Mouse (Mus musculus) lung, postnatal 36 days (tissue): ENCODE measurements around the gene Klf6.

ENCODE experiments used
- DNase-seq: peaks from one replicate; pipeline ENCODE4 v3.0.0; 2022; ENCODE audit warnings: mixed read lengths

The Klf6 gene

DNA sequence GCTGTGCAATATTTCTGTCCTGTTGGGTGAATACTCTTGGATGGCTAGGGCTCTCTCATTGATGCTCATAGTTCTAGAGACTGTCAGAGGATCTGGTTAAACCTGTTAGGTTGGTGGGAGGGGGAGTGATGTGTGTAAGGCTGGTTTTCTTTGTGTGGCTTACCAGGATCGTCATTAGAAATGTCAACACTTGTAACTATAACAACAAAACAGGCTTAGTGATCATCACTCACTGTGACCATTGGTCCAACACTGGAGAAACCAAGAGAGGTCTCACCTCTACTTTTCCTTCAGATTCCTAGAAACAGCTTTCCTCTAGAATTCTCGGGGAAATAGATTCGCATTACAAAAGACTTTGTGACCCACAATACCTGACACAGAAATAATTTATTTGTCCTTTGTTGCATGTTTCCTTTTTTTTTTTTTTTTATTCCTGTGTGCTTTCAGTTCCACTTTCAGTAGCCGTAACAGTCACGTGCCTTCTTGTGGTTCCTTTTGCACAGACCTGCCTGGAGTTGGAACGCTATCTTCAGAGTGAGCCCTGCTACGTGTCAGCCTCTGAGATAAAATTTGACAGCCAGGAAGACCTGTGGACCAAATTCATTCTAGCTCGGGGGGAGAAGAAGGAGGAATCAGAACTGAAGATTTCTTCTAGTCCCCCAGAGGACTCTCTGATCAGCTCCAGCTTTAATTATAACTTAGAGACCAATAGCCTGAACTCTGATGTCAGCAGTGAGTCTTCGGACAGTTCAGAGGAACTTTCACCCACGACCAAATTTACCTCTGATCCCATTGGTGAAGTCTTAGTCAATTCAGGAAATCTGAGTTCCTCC is 3.2 kb downstream of the Klf6 start:
- DNase-seq = peak; percentile 77

DNA sequence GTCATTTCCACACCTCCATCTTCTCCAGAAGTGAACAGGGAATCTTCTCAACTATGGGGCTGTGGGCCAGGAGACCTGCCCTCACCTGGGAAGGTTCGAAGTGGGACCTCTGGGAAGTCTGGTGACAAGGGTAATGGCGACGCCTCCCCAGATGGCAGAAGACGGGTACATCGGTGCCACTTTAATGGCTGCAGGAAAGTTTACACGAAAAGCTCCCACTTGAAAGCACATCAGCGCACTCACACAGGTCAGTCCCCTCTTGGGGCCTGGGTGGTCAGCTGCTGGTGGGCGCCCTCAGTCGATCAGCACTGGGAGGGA is 3.8 kb downstream of the Klf6 start:
- DNase-seq = no peak

DNA sequence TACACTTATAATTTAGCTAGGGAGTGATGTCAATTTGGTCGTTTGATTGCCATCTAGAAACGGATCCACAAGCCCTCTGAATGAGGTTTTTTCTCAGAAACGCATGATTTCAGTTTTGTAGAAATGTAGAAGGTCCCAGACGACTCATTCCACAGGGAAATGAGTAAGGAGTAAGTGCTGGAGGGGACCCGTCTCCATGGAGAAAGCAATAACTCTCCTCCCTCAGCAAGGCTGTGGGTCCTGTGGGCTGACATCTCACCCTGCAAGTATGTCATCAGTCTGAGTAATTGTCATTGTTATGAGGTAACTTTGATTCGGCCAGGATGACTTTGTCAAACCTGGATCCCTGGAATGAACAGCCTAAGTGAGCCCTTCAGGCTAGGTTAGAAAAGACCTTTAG is 4.8 kb downstream of the Klf6 start:
- DNase-seq = no peak

DNA sequence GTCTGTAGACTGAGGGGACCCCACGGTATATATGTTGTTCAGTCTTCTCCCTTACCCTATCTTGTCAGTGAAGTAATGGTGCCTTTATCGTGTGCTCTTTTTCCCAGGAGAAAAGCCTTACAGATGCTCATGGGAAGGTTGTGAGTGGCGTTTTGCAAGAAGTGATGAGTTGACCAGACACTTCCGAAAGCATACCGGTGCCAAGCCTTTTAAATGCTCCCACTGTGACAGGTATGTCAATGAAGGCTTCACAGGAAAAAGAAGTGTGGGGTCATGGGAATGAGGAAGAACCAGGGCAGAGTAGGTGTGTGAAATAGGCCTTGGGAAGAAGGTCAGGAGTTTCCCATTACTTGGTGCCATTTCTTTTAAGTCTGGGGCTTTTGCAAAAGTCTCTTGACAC is 5.2 kb downstream of the Klf6 start:
- DNase-seq = no peak

DNA sequence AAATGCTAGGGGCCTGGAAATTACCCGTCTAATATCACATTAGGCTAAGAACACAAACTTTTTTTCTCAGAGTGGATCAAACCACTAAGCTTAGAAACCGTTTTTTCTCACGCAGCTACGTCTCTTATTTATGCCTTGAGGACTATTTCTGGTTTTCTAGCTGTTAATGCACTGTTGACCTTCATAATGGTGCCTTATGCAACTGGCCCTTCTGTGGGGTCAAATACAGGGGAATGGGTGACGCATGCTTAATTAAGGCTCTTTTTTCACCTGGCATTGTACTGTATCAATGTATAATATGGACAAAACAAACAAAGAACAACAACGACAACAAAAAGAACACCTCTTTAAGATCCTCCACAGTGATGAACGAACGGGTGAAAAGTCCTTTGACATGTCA is 7.1 kb downstream of the Klf6 start:
- DNase-seq = no peak

DNA sequence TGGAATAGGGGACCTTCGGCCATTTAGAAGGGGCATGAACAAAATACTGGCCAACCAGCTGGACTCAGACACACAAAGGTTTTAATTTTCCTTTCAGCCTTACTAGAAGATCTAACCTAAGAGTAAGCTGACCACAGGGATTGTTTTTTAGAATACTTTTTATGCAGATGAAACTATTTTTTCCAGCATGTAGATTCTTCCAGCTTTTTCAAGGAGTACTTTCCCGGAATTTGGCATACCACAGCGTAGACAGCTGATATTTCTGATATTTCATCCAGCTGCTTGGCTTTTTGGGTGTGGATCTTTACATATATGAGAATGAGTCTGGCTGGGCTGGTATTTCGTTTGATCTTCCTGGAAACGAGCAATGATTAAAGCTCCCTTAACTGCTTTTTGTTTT is 8.2 kb downstream of the Klf6 start:
- DNase-seq = no peak

DNA sequence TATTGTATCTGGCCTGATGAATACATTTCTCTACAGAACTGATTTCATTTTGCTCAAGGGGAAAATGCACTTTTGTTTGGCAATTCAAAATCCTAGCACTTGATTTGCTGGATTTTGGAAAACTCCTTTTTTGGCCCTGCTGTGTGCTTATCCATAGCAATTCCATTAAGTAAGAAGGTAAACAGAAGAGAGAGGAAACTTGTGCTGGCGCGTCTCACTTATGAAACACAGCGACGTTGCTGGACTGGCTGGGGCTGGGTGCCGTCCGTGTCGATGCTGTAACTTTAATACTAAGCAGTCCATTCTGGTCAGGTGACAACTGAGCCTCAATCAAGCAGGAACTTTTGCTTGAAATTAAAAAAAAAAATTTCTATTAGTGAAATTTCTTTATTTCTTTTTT is 8.6 kb downstream of the Klf6 start:
- DNase-seq = peak; percentile 80

DNA sequence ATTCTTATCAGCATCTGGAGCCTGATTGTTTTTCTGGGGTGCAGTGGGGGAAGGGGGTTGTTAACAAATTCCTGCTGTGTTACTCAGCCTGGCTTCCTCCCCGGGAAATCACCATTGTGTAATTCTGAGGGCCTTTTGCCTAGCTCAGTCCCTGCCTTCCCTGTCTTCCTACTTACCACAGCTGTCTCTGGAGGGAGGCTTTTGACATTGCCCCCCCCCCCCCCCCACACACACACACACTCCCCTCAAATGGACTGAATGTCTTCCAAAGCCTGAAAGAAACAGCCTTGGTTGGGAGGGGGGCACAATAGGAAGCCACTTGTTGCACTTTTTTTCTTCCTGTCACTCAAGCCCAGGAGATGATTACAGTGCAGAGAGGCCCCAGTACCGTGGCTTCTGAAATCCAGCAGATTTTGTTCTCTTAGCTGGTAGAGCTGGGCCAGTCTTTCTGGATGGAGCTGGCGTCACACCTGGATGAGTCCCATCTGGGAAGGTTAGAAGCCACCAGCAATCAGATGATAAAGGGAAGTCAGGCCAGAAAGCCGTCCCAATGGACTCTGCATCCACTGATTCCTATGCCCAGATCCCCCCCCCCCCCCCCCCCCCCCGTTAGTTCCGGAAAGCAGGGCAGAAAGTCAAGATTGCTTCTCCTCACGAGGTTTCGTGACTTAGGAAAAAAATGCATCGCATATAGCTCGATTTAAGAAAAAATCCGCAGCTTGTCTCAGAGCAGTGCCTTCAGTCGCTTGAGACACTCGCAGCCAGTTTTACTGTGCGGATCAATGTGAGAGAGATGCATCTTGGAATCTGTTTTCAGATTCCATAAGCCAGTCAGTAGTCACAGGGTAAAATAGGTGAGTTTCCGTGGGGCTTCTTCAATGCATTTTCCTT is 9.3 kb downstream of the Klf6 start:
- DNase-seq = peak; percentile 85

DNA sequence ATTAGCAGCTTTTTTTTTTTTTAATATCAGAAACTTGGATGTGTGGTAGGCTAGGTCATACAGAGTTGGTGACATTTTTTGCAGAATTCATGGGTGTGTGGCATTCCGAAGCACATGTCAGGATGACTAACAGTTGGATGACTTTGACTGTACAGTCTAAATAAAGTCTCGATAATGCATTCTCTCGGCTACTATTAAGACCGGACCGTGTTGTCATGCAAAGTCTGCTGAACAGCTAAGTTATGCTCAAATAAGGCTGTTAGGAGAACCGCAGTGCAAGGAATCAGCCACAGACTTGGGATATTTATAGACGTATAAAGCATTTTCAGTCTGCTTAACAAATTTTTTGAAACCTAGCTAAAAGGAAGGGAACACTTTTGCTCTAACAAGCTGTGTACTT is 10.1 kb downstream of the Klf6 start:
- no peak for DNase-seq

DNA sequence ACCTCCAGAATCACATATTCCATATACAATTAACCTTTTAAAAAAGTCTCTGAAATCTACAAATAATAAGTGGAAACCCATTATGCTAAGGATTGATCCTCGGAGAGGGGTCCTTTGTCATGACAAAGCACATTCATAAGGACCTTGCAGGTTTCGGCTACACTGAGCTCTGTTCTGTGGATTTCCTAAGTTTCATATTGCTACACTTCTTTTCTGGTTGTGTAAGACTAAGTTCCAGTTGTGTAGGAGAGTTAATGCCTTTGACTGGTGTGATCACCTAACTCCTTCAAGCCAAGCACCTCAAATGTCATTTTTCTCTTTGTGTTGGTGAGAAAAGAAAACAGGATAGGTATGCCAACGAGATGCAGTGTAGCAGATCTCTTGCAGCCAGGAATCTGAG is 12.4 kb downstream of the Klf6 start:
- no peak for DNase-seq

DNA sequence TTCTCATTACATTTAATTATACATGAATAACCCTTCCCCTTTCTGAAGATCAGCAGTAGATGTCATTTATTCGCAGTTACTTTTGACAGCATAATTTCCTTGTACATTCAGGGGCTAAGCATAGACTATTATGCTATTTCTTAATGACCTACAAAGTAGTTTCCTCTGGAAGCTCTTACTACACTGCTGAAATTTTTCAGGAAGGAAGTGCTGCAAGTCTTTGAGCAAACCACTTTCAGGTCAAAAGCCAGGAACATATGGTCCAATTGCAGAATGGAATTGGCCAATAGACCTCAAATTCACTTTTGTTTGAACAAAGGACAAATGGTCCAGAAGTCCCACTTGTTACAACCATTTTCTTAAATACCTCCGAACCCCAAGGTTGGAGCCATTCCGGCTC is 14.2 kb downstream of the Klf6 start:
- peak; percentile 38 for DNase-seq

DNA sequence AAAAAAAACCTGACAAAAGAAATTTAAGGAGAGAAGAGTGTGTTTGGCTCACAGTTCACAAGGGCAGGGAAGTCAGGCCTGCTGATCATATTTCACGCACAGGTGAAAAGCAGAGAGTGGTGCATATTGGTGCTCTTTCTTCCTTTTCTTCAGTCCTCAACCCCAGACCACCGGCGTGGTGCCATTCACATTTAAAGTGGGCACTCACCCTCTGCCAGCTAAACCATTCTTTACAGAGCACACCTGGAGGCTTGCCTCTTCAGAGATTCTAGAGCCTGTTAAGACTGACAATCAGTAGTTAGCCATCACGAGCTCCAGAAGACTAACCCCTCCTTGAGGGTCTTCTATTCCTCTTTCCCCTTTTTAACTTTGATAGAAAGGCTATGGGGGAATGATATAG is 17.5 kb downstream of the Klf6 start:
- DNase-seq = no peak

DNA sequence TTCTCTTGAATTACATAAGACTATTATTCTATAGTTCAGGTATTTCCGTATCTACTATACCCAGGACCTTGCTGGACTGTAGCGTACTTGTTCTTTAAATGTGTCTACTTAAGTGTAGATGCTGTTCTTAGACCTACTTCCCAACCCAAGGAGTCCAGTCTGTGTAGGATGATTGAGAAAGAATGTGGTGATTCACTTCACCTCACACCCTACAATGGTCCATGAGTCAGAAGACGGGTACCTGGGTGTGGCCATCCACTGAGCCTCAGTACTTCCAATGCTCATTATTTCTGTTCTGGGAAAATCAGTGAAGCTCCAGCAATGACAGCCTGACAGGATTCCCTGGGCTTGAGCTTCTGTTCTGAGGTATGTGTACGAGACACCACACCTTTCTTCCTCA is 25.5 kb downstream of the Klf6 start:
- DNase-seq = peak; percentile 58

DNA sequence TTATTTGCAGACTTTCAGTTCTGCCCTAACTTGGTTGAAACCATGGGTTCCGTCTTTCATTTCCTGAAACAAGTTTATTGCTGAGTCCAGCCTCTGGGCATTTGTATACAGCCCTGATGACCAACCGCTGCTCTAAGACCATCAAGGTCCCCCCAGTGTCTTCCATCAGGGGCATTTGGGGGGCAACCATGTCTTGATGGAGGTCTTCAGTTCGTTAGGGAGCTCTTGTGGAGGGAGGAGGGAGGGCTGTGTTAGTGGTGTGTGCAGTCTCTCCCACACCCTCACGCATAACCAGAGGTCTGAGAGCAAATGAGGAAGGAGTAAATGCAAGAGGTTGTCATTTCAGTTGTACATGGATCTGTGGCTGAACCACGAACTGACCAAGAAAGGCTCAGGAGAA is 26.9 kb downstream of the Klf6 start:
- peak; percentile 49 for DNase-seq

DNA sequence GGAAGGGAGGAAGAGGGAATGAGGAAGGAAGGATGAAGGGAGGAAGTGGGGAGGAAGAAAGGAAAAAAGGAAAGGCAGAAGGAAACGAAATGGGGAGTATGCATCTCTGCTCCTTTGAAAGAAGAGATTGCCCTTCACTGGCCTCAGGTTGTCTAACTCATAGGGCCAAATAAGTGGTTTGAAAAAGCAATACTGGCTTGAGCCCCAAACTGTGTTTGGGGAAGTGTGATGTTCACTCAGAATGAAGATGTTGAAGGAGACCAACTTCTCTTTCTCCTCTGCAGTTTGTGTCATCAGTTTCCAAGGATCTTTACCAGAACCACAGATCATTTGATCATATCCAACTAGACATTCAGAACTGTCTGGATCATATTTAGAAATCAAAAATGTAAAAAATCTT is 27.4 kb downstream of the Klf6 start:
- DNase-seq = no peak

DNA sequence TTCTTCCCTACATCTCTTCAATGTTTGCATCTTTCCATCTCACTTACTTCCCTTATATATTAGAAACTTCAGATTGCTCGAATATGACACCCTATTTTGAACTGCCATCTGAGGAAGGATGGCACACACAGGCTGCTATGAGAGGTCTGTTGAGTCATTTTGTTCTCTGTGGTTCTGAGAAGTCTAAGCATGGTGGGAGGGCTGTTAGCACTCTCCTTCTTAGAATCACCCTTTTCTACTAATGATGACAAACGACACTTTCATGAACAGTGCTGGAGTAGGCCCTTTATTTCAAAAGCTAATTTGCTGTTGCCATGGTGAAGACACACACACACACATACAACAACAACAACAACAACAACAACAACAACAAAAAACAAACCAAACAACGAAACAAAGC is 28.8 kb downstream of the Klf6 start:
- DNase-seq = no peak

DNA sequence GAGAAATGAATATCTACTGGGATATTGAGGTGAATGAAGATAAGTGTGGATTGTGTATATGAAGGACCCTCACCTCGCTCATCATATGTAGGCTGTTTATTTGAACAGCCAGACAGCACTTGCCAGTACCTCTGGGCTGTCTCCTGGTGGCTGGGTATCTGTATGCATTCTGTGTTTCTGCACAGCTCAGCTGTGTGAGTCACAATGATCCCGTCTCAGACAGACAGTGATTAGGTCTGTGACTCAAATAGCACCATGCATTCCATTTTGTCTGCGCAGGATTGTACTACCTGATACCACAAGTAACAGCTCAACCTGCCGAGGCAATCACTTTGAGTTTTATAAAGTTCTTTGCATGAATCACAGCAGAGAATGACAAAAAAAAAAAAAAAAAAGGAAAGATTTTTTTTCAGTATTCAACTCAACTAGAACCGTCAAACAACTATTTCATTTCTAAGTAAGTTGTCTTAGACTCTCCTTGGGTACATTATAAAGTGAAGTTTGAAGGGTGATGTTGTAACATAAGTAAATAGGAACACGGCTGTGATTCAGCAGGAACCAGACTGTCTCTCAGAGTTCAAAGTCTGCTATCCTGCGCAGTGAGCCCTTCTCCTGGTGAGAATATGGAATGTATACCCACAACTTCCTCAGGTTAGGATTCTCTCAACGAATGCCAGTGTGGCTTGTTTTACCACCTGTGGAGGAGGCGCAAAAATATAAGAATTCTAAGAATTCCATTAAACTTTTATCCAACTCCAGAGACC is 31.6 kb downstream of the Klf6 start:
- DNase-seq = no peak

DNA sequence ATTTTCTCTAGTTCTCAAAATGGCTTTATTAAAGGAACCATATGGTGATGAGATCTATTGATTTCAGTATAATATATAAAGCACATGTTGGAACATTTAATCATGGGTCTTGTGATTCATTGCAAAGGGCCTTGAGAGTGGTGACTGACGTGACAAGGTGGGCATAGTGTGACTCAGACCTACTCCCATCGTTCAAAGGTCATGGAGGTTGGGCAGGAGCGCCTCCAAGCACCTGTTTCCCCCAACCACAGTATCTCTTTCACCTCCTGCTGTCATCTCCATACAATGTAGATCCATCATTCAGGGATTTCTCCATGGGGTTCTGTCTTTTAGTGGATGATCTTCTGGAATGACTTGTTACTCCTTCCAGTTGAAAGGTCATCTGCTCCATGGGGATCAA is 33.6 kb downstream of the Klf6 start:
- no peak for DNase-seq

DNA sequence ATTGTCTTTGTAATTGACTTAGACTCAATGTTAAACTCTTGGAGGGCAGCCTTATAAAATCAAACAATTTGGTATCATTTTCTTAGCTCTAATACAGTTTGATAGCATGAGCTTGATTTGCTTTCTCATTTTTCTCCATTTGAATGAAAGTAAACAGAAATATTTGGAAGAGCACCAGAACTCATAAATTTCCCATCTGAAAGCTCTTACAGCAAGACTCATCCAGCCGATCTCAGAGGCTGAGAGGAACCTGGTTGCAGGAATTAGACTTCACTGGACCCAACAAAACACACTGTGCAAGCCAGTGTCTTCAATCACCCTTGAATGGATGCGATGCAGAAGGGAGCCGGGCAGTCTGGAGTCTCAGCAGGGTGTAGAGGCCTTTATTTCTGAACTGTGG is 34.6 kb downstream of the Klf6 start:
- DNase-seq = no peak

DNA sequence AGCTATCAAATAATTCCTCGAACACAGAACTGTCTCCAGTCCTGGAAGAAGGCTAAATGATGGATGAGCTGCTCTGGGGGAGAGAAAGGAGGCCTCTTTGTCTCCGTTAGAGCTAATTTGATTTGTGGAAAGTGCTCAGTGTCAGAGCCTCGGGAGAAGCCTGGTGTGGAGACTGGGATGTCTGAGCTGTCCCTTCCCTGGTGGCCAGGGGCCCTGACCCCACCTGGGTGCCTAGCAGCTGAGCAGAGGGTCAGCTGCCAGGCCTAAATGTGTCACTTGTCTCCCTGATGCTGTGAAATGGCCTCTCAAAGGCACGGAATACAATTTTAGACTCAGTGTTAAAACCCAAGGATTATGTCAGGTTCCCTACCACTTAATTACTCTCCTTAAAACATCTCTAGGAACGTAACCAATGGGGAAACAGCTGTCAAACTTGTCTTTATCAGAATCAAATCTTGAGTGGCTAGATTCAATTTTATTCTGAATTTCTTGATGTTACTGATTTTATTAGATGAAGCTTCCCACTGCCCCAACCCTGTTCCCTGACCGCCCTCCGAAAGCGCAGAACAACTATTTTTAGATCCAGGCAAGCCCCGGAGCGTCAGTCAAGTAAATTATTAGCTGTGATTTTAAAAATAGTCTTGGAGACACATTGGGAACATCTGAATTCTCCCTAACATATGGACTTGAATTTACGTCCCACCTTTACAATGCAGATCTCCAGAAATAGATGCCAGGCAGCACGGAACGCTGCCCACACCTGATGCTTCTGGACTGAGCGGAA is 36.1 kb downstream of the Klf6 start:
- DNase-seq = no peak

DNA sequence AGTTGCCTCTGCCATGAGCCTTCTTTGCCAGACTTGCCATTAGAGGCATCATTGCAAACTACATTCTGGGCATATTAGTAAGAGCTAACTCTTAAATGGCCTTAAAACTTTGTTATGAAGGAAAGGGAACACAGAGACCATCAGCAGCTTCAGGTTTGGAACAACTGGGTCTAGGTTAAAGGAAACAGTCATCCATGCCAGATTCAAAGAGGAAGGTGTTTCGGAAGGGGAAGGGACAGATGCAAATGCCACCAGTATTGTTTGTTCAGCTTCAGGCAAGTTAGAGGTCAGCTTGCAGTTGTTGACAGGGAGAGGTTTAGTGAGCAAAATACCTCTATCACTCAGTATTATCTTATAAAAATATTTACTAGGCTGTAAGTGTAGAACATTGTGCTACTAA is 37.7 kb downstream of the Klf6 start:
- DNase-seq = no peak

DNA sequence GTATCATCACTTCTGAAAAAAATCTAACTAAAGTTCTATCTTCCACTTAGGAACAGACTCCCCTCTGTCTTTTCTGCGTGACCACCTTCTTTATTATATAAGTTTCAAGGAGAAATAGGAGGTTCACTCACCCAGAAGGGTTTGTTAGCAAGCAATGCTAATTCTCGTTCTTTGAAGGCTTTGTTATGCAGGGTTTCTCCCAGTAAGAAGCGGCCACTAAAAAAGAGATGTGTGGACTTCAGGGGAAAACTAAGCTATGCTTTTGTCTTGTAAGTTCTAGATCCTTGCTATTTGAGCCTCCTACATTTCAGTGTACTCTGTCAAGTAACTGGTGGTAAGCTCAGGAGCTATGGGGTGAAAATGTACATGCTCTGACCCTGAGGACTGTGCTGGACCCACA is 38.4 kb downstream of the Klf6 start:
- DNase-seq = no peak

DNA sequence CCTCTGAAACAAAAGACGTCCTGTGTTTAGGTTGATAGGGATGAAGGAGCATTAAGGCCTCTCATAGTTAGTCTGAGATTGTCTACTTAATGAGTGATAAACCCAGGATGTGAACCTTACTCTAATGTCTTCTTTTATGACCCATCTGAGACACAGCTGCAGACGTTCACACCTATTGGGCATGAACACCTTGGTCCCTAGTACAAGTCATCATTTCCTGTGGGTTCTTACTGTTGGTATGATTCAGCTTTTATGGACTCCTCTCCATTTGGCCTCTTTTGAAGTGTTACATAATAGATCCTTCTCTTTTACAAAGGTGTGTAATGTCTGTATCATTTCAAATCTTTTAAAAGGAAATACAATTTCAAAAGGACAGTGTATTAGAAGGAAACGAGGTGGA is 51.9 kb downstream of the Klf6 start:
- no peak for DNase-seq
